Mouse (Mus musculus): Measurements from ENCODE around the gene Dmc1. TPM values are rescaled to one million over a fixed set of nuclear protein-coding genes. Genes with fewer than 3 reads are reported as not detected.

Dmc1 gene
- 1 to 10 TPM in 1 of 2 experiments, under 1 TPM in 1; 0.69 to 1.2 TPM for total RNA-seq (2021)

DNA sequence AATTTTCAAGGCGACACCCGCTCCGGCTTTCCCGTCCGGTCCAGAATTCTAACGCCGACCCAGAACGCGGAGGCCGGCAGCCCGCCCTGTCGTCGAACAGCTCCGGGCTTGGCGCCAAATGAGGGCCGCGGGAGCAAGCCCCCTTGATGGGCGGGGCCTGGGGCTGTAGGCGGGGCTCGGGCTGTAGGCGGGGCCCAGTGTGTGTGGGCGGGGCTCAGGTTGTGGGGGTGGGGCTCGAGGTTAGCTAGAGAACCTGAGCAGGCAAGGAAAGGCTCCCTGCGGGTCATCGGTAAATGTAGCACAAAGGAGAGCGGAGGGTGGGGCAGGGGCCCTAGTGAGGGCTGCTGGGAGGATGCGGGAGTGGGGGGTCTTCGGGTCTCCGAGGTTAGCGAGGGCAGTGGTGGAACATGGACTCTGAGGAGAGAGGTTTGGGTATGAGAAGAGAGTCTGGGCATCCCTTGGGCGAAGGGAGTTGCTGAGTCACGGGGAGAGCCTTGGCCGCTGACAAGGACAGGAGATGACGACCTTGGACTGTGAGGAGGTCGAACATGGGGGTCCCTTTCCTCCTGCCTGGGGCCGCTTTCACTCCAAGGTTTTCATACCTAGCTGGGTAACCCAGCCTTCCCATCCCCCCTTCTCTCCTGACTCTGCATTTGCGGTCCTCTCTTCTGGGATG is at the start of gene Dmc1:
TSS of gene Dmc1 (minus strand) at position 120 of the 676 bp plus-strand sequence.
- intact Hi-C loops (cut with DNase I), result loop anchor here (5.0 to 10.0 kb wide), 2 partner anchors 130 to 363 kb away; no protein-coding TSS in a partner anchor

DNA sequence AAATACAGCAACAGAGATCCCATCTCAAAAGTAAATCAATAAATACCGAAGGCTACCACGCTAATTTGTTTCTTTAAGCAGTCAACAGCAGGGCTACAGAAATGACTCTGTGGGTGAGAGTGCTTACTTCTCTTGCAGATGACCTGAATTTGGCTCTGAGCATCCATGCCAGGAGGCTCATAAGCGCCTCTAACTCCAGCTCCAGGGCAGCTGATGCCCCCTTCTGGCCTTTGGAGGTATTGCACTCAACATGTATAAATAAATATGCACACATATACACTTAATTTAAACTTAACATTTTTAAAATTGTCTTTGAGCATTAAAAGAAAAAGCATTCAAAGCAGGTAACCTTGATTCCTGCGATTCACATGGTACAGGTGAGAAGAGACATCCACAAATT is 46.6 kb upstream of the Dmc1 start:
- DNase-seq, result no peak
- intact Hi-C loops (cut with DNase I), result loop anchor here (10.0 kb wide), 1 partner anchor 427 kb away; the partner anchor contains the start of genes Gm49486 and Pick1

More for the DNA sequence above, at the start of gene Dmc1:
- DNase-seq, result peak; percentile 32 to 52

GRCm38 (mm10) chr15:79650569-79650968 is 45.7 kb upstream of the Dmc1 start:
- DNase-seq, result peak in 1 of 2 experiments; percentile 58

DNA sequence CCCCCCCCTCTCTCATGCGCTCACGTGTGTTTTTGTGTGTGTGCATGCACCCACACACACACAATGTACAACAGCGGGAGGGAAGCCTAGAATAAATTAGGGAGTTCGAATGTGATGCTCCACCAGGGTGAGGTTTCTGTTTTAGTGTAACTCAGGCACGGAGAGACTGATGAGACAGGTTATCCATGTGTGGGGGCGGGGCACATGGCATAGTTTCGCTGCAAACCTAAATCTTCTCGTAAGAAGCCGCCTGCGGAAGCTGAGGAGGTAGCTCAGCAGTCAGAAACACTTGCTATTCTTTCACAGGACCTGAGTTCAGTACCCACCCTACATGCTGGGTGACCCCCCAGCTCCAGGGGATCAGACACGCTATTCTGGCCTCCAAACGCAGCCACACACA is 43.2 kb upstream of the Dmc1 start:
- no peak for DNase-seq
- intact Hi-C loops (cut with DNase I), result no loop called here

More at GRCm38 (mm10) chr15:79650569-79650968, 45.7 kb upstream of the Dmc1 start:
- intact Hi-C loops (cut with DNase I), result loop anchor here (10.0 kb wide), 1 partner anchor 426 kb away; the partner anchor contains the start of genes Gm49486 and Pick1

GRCm38 (mm10) chr15:79645483-79645882 is 40.6 kb upstream of the Dmc1 start:
- DNase-seq, result no peak
- intact Hi-C loops (cut with DNase I), result no loop called here

GRCm38 (mm10) chr15:79641135-79641817 is 36.4 kb upstream of the Dmc1 start:
- DNase-seq, result no peak
- intact Hi-C loops (cut with DNase I), result no loop called here

- DNase-seq, result no peak
- intact Hi-C loops (cut with DNase I), result no loop called here
Measured at GRCm38 (mm10) chr15:79630471-79630870, 25.6 kb upstream of the Dmc1 start.

GRCm38 (mm10) chr15:79619770-79620414 is 15.0 kb upstream of the Dmc1 start:
- DNase-seq, result no peak
- intact Hi-C loops (cut with DNase I), result loop anchor here (5.0 kb wide), 1 partner anchor 128 kb away; no protein-coding TSS in a partner anchor

GRCm38 (mm10) chr15:79618456-79618855 is 13.5 kb upstream of the Dmc1 start:
- intact Hi-C loops (cut with DNase I), result no loop called here
- DNase-seq, result no peak

GRCm38 (mm10) chr15:79617135-79617534 is 12.2 kb upstream of the Dmc1 start:
- intact Hi-C loops (cut with DNase I), result no loop called here
- DNase-seq, result no peak

DNA sequence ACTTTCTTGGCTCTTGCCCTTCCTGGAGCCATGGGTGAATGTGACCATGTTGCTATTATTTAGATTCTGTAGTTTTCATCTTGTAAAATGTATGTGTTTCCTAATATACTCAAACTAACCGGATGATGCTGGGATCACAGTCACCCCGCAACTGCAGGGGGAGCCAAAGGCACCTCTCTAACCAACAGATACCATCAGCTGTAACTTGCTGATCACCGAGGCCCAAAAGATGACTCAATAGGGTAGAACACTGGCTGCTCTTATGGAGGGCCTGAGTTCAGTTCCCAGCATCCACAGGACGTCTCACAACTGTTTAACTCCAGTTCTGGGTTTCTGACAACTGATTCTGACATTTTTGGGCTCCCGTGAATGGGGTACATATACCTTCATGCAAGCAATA is 11.8 kb upstream of the Dmc1 start:
- intact Hi-C loops (cut with DNase I), result no loop called here
- no peak for DNase-seq

GRCm38 (mm10) chr15:79615501-79615900 is 10.6 kb upstream of the Dmc1 start:
- no peak for DNase-seq
- intact Hi-C loops (cut with DNase I), result no loop called here

DNA sequence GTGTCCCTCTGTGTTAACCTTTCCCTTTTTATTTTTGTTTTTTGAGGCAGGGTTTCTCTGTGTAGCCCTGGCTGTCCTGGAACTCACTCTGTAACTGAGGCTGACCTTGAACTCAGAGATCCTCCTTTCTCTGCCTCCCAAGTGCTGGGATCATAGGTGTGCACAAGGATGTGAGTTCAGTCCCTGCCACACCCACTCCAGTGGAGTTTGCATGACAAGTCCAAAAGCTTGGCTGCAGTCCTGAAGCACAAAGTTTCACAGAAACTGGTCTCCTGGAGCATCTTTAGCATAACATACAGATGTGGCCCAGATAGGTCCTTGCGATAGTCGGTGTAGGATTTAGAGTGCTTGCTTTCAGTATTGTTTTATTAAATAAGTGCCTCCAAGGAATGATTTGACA is 4.3 kb upstream of the Dmc1 start:
- intact Hi-C loops (cut with DNase I), result loop anchor here (5.0 to 10.0 kb wide), 2 partner anchors 134 to 367 kb away; no protein-coding TSS in a partner anchor
- no peak for DNase-seq

DNA sequence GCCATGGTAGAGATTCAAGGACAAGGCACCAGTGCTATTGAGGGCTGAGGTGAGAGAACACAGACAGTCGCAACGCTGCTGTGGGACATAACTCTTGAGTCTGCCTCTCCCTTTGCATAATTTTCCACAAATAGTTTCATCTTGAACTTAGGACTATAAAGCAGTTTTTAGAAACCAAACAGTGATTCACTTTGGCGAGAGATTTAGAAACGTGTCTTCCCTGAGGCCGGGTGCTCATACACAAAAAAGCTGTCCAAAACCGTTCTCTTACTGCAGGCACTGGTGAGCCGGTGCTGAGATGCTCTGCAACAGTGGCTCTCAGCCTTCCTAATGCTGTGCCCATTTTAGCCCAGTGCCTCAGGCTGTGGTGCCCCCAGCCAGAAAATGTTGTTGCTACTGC is 3.3 kb upstream of the Dmc1 start:
- no peak for DNase-seq
- intact Hi-C loops (cut with DNase I), result loop anchor here (5.0 to 10.0 kb wide), 2 partner anchors 133 to 366 kb away; no protein-coding TSS in a partner anchor

- peak; percentile 32 to 41 for DNase-seq
- intact Hi-C loops (cut with DNase I), result loop anchor here (5.0 to 10.0 kb wide), 2 partner anchors 133 to 365 kb away; no protein-coding TSS in a partner anchor
Measured at GRCm38 (mm10) chr15:79607757-79608156, 2.8 kb upstream of the Dmc1 start.

GRCm38 (mm10) chr15:79606161-79606560 is 1.3 kb upstream of the Dmc1 start:
- DNase-seq, result no peak
- intact Hi-C loops (cut with DNase I), result loop anchor here (5.0 to 10.0 kb wide), 2 partner anchors 131 to 364 kb away; no protein-coding TSS in a partner anchor

- intact Hi-C loops (cut with DNase I), result loop anchor here (10.0 kb wide), 1 partner anchor 125 kb away; no protein-coding TSS in a partner anchor
- no peak for DNase-seq
Measured at GRCm38 (mm10) chr15:79600176-79600575, 4.7 kb downstream of the Dmc1 start.

- no peak for DNase-seq
- intact Hi-C loops (cut with DNase I), result no loop called here
Measured at GRCm38 (mm10) chr15:79598715-79599114, 6.2 kb downstream of the Dmc1 start.

DNA sequence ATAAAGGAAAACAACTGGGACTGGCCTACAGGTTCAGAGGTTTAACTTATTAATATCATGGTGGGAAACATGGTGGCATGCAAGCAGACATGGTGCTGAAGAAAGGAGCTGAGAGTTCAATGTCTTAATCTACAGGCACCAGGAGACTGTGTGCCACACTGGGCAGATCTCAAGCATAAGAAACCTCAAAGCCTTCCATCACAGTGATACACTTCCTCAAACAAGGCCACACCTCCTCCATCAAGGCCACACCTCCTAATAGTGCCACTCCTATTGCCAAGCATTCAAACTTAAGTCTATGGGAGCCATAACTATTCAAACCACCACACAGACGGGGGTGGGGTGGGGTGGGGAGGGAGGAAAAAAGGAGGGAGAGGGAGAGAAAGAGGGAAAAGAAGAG is 23.3 kb downstream of the Dmc1 start:
- intact Hi-C loops (cut with DNase I), result no loop called here
- DNase-seq, result no peak

DNA sequence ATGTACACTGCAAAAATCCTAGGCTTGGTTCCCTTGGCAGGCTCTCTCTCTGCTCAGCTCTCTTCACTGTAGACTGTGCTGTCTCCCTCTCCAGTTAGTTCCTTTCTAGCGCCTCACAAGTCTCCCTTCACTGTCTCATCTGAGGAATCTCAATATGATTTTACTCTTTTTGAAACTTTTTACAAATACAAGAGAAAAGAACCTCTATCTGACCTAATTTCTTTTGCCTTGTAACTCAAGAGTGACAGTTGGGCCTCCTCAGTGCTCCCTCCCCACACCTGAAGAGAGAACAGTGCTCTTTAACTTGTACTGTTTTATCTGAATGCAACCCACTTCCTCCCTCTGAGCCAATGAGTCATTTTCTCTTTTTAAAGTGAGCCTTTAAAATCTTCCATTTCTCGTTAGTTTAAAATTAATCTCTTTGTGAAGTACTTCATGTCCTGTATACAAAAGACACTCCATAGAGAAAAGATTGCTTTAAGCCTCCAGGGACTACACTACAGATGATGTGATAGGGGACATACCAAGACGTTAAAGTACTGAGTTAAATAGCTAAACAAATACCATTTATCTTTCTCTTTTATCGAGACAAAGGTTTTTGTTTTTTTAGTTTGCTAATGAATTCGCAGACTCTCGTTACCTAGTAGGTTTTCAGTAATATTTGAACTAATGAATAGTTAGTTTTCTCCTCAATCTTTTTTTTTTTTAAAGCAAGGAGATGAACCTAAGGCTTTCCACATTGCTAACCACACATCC is 27.1 kb downstream of the Dmc1 start:
- intact Hi-C loops (cut with DNase I), result no loop called here
- no peak for DNase-seq

Data from heart, postnatal 10 days (tissue).